Mouse (Mus musculus): ENCODE measurements at regions not wholly inside any gene's neighbourhood (a gene's known extent, or its start where the extent isn't known, plus 50 kb on each side); places are given as distances from the start of the nearest gene placed in this dataset.
"Not testable (repeated sequence)": the region's sequence is repeated elsewhere in the genome, so short reads cannot be mapped to it uniquely, and the experiment has no call there.

DNA sequence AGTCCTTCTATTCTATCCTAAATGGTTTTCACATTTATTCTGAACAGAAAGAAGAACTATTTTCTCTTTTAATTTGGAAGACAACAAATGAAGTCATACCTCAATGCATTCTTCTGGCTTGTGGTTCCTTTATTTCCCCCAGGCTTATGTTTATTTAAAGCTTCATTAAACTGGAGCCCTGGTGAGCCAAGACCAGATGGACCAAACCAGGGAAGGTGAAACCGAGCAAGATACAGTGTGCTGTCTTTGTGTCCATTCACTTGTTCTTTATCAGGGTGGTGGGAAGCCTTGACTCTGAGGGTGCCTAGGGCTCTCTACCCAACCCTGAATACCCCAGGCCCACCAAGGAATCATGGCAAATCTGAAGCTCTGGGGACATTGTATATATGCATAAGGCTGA lies 606.3 kb downstream of the Pdcd6ip start:
- ATAC-seq (replicated peaks in 1 of 2; ENCODE audit: insufficient read depth in 1 of 2, low FRiP score in 2 of 2, low TSS enrichment in 1 of 2, low read depth in 1 of 2, poor library complexity in 2 of 2, severe bottlenecking in 2 of 2): no peak

- ATAC-seq (replicated peaks in 1 of 2; ENCODE audit: insufficient read depth in 1 of 2, low FRiP score in 2 of 2, low TSS enrichment in 1 of 2, low read depth in 1 of 2, poor library complexity in 2 of 2, severe bottlenecking in 2 of 2): no peak
Observed at GRCm38 (mm10) chr9:113100641-113101040, 607.4 kb downstream of the Pdcd6ip start.

DNA sequence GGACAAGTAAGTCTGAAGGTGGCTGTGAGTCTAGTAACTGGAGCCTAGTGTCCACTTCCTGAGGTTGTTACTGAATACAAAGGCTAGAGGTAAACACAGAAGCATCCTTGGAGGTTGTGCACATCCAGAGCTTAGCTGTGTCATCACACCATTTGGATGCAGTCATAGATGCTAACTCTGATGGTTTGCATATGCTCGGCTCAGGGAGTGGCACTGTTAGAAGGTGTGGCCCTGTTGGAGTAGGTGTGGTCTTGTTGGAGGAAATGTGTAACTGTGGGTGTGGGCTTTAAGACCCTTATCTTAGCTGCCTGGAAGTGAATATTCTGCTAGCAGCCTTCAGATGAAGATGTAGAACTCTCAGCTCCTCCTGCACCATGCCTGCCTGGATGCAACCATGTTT lies 612.6 kb downstream of the Pdcd6ip start:
- ATAC-seq (replicated peaks in 1 of 2; ENCODE audit: insufficient read depth in 1 of 2, low FRiP score in 2 of 2, low TSS enrichment in 1 of 2, low read depth in 1 of 2, poor library complexity in 2 of 2, severe bottlenecking in 2 of 2): not testable (repeated sequence)

- no peak for ATAC-seq (replicated peaks in 1 of 2; ENCODE audit: insufficient read depth in 1 of 2, low FRiP score in 2 of 2, low TSS enrichment in 1 of 2, low read depth in 1 of 2, poor library complexity in 2 of 2, severe bottlenecking in 2 of 2)
Observed at GRCm38 (mm10) chr9:113093863-113094390, 614.1 kb downstream of the Pdcd6ip start.

GRCm38 (mm10) chr9:113091881-113092280 lies 616.2 kb downstream of the Pdcd6ip start:
- ATAC-seq (replicated peaks in 1 of 2; ENCODE audit: insufficient read depth in 1 of 2, low FRiP score in 2 of 2, low TSS enrichment in 1 of 2, low read depth in 1 of 2, poor library complexity in 2 of 2, severe bottlenecking in 2 of 2): no peak

DNA sequence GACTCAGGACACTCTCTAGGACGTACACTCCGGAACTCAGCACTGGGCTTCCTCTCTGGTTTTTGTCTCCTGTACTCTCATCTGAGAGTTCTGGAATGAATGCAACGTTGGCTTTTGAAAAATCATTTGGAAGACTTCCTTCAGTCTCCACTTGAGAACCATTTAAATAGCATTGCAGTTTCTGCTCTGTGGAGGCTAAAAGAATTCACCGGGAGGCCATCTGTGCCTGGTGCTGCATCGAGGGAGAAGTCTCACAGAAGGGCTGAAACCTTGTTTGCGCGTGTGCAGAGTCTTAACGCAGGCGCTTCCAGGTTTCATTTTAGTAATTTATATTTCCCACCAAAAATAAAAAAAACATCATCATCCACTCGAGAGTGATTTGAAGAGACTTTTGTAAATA lies 620.3 kb downstream of the Pdcd6ip start:
- ATAC-seq (replicated peaks in 1 of 2; ENCODE audit: insufficient read depth in 1 of 2, low FRiP score in 2 of 2, low TSS enrichment in 1 of 2, low read depth in 1 of 2, poor library complexity in 2 of 2, severe bottlenecking in 2 of 2): no peak

GRCm38 (mm10) chr9:113085281-113085810 lies 622.7 kb downstream of the Pdcd6ip start:
- ATAC-seq (replicated peaks in 1 of 2; ENCODE audit: insufficient read depth in 1 of 2, low FRiP score in 2 of 2, low TSS enrichment in 1 of 2, low read depth in 1 of 2, poor library complexity in 2 of 2, severe bottlenecking in 2 of 2): no peak

GRCm38 (mm10) chr9:113074866-113075265 lies 633.2 kb downstream of the Pdcd6ip start:
- no peak for ATAC-seq (replicated peaks in 1 of 2; ENCODE audit: insufficient read depth in 1 of 2, low FRiP score in 2 of 2, low TSS enrichment in 1 of 2, low read depth in 1 of 2, poor library complexity in 2 of 2, severe bottlenecking in 2 of 2)

- ATAC-seq (replicated peaks in 1 of 2; ENCODE audit: insufficient read depth in 1 of 2, low FRiP score in 2 of 2, low TSS enrichment in 1 of 2, low read depth in 1 of 2, poor library complexity in 2 of 2, severe bottlenecking in 2 of 2): no peak
Observed at GRCm38 (mm10) chr9:113057415-113057814, 650.6 kb downstream of the Pdcd6ip start.

DNA sequence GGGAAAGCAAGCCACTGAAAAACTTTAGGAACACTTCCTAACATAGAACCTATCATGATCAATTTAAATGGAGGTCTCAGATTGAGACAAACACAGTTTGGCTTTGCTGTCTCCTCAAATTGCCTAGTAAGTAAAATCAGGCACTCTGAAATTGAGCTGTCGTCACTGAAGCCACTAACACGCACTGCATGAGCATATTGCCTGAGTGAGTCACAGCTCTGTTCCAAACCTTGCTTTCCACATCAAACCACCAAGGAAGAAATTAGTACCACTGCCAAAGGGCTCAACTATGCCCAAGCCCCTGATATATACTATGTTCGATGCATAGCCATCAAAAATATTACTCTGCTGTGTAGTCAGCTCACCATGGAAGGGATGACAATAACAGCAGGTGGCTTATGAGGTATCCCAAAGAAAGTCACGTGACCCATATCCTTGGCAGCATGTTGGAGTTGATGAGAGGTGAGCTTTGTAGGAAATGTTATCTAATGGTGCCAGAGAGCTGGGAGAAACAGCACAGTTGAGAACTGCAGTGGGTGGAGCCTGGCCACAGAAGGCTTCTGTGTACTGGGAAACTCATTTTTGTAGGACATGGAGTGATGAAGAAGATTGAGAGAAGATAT lies 663.4 kb downstream of the Pdcd6ip start:
- ATAC-seq (replicated peaks in 1 of 2; ENCODE audit: insufficient read depth in 1 of 2, low FRiP score in 2 of 2, low TSS enrichment in 1 of 2, low read depth in 1 of 2, poor library complexity in 2 of 2, severe bottlenecking in 2 of 2): no peak

GRCm38 (mm10) chr9:113040885-113041284 lies 667.2 kb downstream of the Pdcd6ip start:
- no peak for ATAC-seq (replicated peaks in 1 of 2; ENCODE audit: insufficient read depth in 1 of 2, low FRiP score in 2 of 2, low TSS enrichment in 1 of 2, low read depth in 1 of 2, poor library complexity in 2 of 2, severe bottlenecking in 2 of 2)

DNA sequence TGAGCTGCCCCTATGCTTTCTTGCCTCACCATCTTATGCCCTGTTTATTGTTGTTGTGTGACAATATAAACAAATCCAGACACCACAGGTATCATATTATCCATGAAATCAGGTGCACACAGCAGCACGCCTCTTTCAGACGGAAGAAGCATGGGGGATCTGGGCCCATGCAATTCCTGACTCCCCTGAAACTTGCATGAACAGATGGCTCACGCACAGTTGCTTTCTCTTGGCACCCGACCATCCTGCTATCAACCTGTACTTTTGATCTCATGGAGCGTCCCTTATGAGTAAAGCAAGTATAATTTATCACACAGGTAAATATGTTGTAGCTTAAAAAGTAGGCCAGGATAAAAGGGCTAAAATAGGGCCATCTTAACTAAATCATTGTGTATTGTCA lies 674.1 kb downstream of the Pdcd6ip start:
- no peak for ATAC-seq (replicated peaks in 1 of 2; ENCODE audit: insufficient read depth in 1 of 2, low FRiP score in 2 of 2, low TSS enrichment in 1 of 2, low read depth in 1 of 2, poor library complexity in 2 of 2, severe bottlenecking in 2 of 2)

DNA sequence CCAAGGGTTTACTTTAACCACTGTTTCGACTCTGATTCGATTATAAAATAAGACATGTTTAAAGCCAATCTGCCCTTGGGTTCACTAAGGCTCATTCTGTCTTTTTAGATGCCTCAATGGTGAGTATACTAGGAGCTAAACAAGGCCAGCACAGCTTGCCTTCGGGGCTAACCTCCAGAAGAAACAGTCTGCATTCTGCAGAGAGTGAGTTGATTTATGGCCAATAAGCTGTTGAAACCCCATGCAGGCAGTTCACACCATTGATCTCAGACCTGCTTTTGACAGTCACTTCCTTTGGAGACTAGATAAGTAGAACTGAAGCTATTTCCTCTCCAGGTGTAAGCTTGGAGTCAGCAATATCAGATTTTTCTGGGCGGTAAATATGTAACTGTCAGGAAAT lies 679.0 kb downstream of the Pdcd6ip start:
- no peak for ATAC-seq (replicated peaks in 1 of 2; ENCODE audit: insufficient read depth in 1 of 2, low FRiP score in 2 of 2, low TSS enrichment in 1 of 2, low read depth in 1 of 2, poor library complexity in 2 of 2, severe bottlenecking in 2 of 2)

DNA sequence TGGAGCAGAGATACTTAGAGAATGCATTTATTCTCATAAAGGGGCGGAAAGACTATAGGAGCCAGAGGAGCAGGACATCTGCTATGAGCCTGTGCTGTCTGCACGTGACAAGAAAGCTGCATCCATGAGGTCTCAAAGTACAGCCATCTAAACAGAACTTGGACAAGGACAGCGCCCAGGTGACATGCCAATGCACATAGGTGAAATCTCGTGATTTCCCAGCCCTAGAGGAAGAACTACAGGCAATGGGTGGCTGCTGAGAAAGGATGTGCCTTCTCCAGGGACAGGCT lies 681.2 kb downstream of the Pdcd6ip start:
- no peak for ATAC-seq (replicated peaks in 1 of 2; ENCODE audit: insufficient read depth in 1 of 2, low FRiP score in 2 of 2, low TSS enrichment in 1 of 2, low read depth in 1 of 2, poor library complexity in 2 of 2, severe bottlenecking in 2 of 2)

GRCm38 (mm10) chr9:113026096-113026903 lies 681.8 kb downstream of the Pdcd6ip start:
- ATAC-seq (replicated peaks in 1 of 2; ENCODE audit: insufficient read depth in 1 of 2, low FRiP score in 2 of 2, low TSS enrichment in 1 of 2, low read depth in 1 of 2, poor library complexity in 2 of 2, severe bottlenecking in 2 of 2): no peak

GRCm38 (mm10) chr9:113021866-113022645 lies 686.0 kb downstream of the Pdcd6ip start:
- no peak for ATAC-seq (replicated peaks in 1 of 2; ENCODE audit: insufficient read depth in 1 of 2, low FRiP score in 2 of 2, low TSS enrichment in 1 of 2, low read depth in 1 of 2, poor library complexity in 2 of 2, severe bottlenecking in 2 of 2)

- no peak for ATAC-seq (replicated peaks in 1 of 2; ENCODE audit: insufficient read depth in 1 of 2, low FRiP score in 2 of 2, low TSS enrichment in 1 of 2, low read depth in 1 of 2, poor library complexity in 2 of 2, severe bottlenecking in 2 of 2)
Observed at GRCm38 (mm10) chr9:113019576-113019975, 688.5 kb downstream of the Pdcd6ip start.

GRCm38 (mm10) chr9:113008106-113008505 lies 700.0 kb downstream of the Pdcd6ip start:
- ATAC-seq (replicated peaks in 1 of 2; ENCODE audit: insufficient read depth in 1 of 2, low FRiP score in 2 of 2, low TSS enrichment in 1 of 2, low read depth in 1 of 2, poor library complexity in 2 of 2, severe bottlenecking in 2 of 2): no peak
